Mouse (Mus musculus) thymus, postnatal 25 days (tissue): ENCODE data around the gene Mta1.

Experiments
- DNase-seq: peaks from one replicate; pipeline ENCODE4 v3.0.0; 2022

The Mta1 gene

DNA sequence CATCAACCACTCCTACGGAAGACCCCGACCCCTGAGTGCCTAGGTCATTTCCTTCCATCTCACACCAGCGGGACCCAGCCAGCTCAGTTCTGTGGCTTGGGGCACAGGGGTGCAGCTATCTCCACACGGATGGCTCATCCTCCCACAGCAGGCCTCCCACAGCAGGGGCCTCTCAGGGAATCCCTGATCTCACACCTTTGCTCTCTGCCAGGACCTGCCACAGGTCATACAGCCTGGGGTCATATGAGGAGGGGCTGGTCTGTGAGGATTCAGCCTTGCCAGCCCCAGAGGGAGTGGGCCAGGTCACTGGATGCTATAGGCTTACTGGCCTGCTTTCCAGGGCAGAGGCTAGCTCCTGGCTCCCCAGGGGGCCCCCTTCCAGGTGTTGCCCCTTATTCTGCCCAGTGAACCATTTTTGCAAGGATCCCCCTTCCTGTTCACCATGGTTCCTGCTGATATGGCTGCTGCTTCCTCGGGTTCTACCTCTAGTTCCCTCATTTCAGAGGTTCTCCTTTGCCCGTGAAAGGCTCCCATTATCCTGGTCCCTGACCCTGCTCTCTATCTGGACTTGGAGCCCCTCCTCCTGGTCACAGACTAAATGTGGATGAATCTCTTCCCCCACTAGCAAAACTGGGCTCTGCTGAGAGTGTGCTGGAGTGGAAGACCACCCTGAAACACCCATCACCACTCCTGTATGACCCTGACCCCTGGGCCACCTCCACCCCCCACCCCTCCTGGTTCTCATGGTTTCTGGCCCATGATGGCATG is 1.6 kb downstream of the Mta1 start:
- no peak for DNase-seq

DNA sequence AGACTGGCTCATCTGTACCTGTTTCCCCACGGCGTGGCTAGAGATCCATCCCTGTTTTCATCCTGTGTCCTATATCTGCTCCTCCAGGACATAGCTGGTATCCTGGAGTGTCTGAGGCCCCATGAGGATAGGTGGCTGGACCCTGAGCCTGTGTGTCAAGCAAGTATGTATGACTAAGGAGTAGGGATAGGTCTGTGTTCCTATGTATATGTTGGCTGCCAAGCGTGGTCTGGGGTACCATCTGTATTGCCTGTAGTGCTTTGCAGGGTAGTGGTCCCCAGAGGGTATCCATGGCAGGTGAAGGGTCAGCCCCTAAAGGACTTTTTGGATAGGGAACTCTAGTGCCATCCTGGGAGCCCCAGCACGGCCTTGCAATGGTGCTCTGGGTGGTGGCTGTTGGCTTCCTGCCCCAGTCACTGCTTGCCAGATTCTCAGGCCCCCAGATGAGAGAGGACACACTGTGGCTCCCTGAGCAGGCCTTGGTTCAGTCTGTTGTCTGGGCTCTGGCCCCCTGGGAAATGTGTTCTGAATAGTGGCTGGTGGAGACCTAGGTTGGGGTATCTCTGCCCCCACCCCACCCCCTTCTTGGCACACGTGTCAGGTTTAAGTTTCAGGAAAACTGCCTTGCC is 2.5 kb downstream of the Mta1 start:
- no peak for DNase-seq

DNA sequence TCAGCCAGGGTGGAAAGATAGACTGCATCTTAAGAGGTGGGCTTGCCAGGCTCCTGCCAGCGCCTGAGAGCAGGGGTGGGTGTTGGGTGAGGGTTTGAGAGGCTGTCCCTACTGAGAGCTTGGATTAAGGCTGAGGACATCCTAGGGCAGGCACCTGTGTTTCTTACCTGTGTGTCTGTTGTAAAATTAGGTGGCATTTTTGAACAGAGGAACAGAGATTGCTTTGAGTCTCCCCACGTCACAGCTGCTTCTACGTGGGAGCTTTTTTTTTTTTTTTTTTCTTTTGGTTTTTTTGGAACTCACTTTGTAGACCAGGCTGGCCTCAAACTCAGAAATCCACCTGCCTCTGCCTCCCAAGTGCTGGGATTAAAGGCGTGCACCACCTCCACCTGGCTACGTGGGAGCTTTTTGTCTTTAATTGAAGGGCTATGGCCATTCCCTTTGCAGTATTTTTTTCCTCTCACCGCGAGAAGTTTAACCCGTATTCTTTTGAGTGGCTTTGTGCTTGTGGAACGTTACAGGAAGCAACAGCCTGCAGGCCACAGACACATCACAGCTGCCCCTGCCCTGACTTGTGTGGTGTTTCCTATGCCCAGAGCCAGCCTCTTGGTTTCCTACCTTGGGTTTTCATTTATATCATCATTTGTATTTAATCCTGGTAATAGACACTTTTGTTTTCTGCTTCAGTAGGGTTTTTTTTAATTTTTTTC is 3.3 kb downstream of the Mta1 start:
- DNase-seq, result peak; percentile 29

DNA sequence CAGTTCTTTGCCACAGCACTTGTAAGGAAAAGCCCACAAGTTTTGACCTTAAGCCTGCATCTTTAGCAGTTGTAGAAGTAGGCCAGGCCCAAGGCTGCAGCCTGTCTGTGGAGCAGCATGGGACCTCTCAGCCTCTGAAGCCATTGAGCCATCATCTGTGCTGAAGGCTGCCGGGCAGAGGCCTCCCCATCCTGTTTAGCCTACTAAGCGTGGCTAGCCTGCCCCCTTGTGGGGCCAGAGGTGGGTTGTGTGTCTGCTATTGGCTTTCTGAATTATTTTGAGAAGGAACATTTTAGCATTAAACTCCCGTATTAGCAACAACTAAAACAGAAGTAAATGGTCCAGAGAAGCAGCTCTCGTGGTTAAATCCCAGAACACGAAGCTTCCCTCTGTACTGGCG is 4.4 kb downstream of the Mta1 start:
- peak; percentile 79 for DNase-seq

DNA sequence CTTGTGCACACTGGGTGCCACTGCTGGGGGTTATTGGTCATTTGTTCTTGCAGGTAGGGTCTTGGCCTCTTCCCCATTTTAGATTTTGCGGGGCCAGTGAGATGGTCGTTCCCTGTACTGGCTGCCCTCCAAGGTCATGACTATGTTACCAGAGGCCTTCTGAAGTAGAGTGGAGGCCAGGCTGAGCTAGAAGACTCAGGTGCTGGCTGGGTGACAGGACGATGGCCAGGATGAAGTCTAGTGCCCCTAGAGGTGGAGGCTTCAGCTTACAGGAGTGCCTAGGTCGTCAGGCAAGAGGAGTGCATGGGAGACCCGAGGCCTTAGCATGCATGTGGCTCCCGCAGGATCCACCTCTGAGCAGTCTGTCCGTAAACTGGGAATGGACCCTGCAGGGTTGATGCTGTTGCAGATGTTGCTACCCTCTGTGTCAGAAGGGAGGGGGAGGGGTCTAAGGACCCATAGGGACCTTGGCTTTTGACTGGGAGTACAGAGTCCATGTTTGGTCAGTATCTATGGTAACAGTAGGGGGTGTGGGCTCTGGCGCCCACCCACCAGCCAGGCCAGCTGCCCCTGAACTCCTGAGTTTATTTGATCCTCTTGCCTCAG is 5.9 kb downstream of the Mta1 start:
- DNase-seq, result peak; percentile 32

DNA sequence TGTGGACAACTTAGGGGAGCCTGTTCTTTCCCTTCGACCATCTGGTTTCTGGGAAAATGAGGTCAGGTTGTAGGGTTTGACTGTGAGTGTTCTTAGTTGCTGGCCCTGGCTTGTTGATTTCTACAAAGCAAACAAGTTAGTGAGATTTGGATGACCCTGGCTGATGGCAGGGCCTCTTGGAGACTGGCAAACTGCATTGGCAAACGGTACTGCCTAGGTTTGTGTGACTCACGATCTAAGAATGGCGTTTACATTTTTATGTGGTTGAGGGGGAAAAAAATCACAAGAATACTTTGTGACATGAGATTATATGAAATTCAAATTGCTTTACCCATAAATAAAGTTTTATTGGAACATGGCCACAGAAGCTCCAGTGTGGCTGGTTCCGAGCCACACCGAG is 8.3 kb downstream of the Mta1 start:
- no peak for DNase-seq

DNA sequence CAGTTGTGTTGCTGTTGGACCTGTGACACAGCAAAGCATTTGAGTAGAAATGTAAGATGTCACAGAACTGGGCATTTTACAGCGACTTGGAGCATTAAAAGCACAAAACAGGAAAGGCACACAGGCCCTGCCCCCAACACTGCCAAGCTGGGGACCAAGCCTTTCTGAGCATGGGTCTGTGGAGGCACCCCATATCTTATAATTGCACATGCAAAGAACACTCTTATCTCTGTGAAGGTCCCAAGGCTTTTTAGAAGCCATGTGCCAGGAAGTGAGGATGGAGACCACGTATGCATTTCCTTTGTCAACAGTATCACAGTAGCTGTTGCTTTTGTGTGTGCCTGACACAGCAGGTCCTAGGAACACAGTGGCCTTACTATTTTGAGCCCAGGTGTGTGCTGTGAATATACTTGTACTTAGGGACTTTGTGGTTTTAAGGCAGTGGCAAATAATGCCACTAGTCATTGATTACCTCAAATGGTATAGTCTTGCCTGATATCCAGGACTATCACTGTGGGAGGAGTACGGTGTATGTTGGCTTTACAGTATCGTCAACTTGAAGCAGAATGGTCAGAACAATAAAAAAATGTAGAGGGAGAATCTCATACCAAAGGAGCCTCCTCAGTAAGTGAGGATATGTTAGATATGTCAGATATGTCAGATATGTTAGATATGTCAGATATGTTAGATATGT is 9.5 kb downstream of the Mta1 start:
- no peak for DNase-seq

DNA sequence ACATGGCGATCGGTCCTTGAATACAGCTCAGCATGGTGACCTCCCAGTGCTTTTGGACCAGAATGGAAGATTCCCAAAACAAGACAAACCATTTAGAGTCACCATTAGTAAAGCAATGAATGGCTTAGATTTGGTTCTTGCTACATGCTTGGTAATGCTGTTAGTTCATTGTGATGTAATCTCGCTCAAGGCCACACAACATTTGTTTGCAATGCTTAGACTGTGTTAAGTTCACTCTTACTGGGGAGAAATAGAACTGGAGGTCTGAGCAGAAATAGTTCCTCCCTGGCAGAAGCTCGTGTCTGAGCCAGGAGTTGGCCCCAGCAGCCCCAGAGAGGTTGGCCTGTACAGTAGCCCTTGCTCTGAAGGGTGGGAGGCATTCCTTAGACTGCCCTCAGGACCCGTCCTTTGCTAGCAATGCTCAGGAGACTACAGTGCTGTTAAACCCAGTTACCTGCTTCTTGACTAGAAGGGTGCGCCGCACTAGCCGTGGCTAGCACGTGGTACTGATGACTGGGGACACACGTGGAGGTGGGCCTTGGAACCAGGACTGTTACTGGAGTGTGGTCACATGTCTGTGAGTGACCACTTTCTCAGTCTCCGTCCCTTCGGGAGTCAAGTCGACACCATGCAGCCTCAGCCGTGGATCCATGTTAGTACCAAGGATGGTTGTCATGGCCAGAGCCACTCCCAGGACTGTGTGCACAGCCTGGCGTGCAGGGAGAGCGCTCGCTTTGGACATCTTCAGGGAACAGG is 10.6 kb downstream of the Mta1 start:
- DNase-seq, result no peak

DNA sequence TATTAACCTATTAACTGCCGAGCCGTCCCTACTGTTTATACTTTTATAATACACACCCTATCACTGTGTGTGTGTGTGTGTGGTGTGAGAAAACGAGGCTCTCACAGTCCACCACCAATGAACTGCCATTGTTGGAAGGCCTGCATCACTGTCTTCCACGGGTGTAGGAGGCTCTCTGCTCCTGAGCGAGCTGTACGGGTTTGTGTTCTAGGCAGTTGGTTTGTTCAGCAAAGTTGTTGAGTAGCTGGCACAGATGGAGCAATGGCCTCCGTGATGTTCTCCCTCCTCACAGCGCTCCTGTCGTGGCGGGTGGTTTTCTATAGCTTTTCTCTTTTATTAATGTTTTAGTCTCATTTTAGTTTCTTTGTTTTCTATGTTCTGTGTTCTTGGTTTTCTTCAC is 11.7 kb downstream of the Mta1 start:
- no peak for DNase-seq

DNA sequence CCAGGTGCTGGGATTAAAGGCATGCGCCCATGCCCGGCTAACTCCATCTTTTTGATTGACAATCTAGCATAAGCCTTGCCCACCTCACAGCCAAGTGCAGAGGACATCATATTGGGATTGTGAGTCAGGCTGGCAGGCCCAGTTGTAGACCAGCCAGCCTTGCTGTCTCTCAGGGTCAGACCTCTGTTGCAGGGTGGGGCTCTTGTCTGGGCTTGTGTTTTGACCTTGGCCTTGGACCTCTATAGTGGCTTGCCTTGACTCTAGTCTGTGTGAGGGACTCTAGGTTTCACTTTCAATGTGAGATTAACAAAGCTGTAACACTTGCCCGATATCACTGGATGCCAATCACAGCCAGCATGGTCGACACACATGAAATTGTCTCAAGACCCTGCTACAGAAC is 16.1 kb downstream of the Mta1 start:
- DNase-seq, result no peak

DNA sequence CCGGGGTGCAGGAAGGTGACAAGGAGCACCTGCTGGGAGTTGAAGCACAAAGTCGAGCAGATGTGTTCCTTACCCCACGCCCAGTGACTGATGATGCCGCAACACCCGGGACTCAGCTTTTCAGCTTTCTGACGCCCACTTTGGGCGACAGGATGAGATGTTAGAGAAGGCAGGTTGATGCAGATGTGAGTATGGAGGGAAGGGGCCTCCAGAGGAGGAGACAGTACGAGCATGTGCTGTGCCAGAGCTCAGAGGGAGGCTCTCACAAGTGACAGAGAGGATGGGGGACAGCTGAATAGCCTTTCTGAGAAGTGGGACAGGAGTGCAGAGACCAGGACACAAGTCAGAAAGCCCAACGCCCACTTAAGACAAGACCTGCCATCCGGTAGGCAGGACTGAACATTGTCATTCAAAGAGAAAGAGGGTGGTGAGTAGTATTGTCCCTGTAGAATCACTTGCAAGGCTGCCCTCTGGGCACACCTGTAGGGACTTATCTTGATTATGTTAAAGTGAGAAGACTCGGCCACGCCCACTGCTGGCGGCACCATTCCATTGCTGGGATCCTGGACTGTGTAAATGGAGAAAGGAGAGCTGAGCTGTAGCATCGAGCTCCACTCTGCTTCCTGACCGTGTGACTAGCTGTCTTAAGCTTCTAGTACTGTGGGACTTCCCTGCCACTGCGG is 16.9 kb downstream of the Mta1 start:
- no peak for DNase-seq

DNA sequence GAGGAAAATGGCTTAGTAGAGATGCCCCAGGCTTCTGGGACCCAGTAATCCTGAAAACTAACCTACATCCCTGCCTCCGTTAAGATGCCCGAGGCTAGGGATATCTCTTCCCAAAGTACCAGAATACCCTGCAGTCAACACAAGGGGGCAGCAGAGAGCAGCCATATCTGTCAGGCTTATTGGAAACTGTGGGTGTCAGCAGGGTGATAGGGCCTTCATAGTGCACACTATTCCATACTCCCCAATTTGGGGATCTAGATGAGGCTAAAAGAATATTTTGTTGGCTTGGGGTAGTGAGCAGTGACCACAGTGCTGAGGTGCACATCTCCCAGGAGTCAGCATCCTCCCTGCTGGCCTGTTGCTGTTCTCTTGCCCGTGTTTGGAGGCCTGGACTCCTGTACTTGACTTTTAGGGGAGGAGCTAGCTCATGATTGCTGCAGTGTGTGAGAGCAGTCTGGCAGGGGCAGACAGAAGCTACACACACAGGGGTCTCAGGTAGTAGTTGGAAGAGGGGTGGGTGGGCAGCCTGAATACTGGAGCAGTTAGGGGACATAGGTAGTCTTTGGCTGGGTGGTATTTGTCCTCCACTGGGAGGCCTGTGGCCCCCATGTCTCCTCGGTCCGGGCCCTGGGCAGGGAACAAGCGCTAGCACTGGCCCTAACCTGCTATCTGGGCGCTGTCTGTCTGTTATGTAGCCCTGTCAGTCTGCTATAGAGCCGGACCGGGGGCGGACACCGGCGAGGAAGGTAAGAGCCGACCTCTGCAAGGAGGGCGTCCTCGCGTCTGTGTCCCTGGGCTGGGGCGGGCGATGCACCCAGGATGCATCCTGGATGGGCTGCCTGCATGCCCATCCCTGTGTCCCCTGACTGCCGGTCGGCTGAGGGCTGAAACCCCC is 21.7 kb downstream of the Mta1 start:
- peak; percentile 76 for DNase-seq

DNA sequence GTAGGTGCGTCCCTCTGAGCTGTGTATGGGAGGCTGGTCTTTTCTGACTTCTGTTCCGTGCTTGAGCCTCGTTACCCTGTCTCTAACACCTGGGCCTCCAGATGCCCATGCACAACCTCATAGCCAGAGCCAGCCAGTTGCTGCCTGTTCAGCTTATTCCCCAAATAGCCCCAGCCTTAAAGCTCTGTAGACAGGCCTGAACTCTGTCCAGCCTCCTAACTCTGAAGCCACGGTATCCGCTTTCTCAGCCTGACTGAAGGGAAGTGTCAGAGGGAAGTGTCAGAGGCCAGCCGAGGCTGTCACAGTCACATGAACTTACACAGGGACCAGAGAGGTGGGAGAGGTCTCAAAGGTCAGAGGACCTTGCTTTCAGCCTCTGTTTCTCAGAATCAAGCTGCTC is 26.6 kb downstream of the Mta1 start:
- no peak for DNase-seq

DNA sequence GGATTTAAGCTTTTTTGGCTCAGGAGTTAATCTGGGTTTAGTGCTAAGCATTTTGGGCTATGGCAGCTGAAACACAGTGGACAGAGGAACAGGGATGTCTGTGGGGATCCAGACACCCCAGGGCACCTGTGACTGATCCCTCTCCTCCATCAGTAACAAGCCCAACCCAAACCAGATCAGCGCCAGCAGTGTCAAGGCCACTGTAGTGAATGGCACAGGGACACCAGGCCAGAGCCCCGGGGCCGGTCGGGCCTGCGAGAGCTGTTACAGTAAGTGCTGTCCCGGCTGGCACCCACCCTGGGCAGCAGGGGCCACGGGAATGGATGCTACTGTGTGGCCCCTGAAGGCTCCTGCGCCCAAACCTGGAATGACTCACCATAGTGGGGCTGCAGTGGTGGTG is 32.7 kb downstream of the Mta1 start:
- no peak for DNase-seq

DNA sequence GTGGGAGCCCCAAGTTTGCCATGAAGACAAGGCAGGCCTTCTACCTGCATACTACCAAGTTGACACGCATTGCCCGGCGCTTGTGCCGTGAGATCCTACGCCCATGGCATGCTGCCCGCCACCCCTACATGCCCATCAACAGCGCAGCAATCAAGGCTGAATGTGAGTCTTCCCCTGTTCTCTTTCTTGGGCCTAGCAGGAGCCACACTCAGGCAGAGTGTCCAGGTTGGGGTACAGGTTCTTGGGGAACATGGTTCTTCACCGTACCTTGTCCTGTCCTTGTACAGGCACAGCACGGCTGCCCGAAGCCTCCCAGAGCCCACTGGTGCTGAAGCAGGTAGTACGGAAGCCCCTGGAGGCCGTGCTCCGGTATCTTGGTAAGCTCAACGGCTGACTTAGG is 33.5 kb downstream of the Mta1 start:
- no peak for DNase-seq

DNA sequence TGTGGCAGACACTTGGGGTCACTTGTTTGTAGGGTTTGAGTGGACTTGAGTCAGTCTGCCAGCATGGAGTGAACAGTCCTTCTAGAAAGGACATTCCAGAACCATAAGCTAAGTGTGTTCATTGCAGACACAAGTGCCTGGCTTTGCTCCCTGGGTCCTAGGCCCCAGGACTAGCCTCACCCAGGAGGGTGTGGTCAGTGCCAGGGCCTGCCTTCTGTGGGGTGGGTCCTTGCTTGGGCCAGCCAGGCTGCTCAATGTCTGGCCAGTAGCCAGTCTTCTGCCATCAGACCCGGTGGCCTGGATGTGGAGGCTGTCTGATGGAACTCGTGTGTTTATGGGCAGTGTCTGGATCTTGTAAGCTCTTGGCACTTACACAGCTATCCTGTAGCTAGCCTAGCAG is 34.5 kb downstream of the Mta1 start:
- DNase-seq, result no peak

DNA sequence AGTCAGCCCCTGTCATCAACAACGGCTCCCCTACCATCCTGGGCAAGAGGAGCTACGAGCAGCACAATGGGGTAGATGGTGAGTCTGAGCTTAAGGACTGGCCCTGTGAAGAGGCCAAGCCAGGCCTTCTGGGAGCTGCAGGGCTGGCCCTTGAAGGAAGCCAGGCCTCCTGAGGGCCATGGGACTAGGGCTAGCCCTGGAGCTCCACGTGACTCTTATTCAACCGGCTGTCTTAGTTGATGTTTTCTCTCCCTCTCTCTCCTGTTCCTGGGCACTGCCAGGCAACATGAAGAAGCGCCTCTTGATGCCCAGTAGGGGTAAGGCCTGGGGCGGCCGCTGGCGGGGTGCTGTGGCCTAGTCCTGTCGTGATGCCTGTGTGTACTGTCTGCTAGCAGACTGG is 35.2 kb downstream of the Mta1 start:
- no peak for DNase-seq

DNA sequence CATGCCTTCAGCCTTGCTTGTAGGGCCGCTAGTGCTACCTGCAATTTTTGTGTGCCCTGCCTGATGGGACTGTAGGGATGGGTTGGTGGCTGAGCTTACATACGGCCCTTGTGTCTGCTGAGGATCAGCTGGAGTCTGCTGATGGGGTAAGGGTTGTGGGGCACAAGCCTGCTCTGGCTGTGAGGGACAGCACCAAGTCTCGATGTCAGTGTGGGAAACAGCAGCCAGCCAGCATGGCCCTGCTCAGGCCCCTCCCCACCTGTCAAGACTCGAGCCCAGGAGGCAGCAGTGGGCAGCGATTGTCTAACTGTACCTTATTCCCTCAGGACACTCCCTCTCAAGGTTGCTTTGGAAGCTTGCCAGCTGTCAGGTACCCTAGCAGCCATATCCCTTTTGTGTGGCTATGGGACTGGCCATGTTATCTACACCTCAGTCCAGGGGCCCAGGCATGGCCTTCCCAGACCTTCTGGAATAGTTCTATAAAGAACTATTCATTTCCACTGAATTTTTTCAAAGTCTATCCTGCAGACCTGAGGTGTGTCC is 35.9 kb downstream of the Mta1 start:
- no peak for DNase-seq

DNA sequence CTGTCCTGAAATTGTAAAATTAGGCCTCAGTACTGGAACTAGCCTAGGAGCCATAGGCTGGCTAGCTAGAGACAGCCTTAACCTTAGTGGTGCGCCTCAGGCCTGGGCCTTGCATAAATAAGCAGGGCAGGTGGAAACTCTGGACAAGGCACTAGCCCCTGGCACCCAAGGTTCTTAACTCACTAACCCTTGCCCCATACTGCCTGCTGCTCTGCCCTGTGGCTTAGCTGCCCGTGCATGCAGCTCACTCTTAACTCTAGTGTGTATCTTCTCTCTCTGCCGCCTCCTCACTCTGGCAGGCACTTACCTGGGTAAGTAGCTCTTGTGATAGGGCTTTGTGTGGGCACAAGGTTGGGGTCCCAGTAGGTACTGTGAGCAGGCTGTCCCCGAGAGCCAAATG is 36.4 kb downstream of the Mta1 start:
- DNase-seq, result no peak

DNA sequence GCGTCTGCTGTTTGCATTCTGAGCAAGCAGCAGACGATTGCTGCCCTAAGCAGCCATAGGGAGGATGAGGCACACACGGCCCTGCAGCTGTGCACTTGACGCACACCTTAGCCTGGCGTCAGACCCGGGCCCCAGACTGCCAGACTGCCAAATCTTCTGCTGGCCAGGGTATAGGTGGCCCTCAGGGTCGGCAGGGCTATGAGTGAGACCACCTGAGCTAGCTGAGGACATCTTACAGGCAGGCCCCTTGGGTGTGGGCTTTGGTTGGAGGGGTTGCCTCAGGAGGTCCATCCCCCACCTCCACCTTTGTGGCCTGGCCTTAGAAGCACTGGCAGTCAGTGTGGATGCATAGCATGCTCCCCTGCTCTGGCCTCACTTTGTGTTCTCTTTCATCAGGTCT is 37.3 kb downstream of the Mta1 start:
- DNase-seq, result no peak
